Mouse (Mus musculus): ENCODE results near the gene Map4k3. TPM values are rescaled to one million over a fixed set of nuclear protein-coding genes. Genes with fewer than 3 reads are reported as not detected.

Gene Map4k3
- 21.4 and 36.5 TPM in 2 replicates for polyA plus RNA-seq (2014; fragmentation: Nextera tagmentation; extraction: Ambion mirVana)

DNA sequence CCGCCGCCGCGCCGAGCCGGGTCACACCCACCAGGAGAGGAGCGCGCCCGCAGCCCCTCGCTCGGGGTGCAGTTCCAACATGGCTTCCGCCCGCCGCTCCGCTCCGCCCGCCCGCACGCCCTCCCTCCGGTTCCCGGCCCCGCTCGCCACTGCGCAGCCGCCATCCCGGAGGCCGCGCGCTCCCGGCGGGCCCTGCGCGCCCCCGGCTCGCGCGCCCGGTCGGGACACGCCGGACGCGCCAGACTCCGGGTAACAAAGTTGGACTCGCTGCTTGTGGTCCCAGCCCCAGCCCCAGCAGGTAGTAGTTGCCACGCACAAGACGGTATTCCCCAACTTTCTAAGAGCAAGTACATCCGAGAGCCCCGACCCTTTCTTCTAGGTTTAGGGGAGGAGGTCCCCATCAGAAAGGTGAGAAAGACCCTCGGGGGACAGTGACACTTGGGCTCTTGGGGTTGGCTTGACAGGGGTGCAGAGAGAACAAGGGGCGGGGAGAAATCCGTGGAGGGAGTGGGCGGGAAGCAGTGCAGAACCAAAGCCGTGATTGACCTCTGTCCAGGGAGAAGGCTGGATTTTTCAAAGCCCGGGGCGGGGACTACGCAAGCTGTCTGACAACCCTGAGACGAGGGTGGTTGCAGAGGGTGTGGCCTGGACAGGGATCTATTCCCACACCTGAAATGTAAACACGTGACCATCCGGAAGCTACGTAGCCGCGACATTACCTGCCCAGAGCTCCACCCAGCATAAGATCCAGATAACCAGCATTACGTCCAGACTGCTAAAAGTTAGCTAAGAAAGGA, at the start of gene Map4k3:
Map4k3 (minus strand) TSS at position 424 of the 797 bp plus-strand sequence.
- under 1% methylated on average over 63 of the region's 64 CpGs for WGBS
- peak within 1 kb of the TSS; percentile 97 for H3K9ac ChIP-seq (ENCODE audit: low read depth, low read length)
- no peaks in the 10 kb centered on the region for H3K27me3 ChIP-seq (ENCODE audit: control insufficient read depth, insufficient read depth, low read length)
- H3K4me1 ChIP-seq (ENCODE audit: control insufficient read depth, insufficient read depth, low read length): peaks cover 15% of the 10 kb centered on the region
- peak within 1 kb of the TSS; percentile 87 for H3K4me3 ChIP-seq (ENCODE audit: low read length)
- H3K9me3 ChIP-seq (ENCODE audit: control insufficient read depth, low read length): no peaks in the 10 kb centered on the region
- H3K36me3 ChIP-seq (ENCODE audit: control insufficient read depth, insufficient read depth, low read length): no peaks in the 10 kb centered on the region
- ATAC-seq (ENCODE audit: low FRiP score, low TSS enrichment): peak; percentile 93
- peak within 1 kb of the TSS; percentile 97 for H3K27ac ChIP-seq (ENCODE audit: low read depth, low read length)
- peak within 1 kb of the TSS; percentile 75 for H3K4me2 ChIP-seq (replicated peaks; ENCODE audit: low read depth, low read length)

DNA sequence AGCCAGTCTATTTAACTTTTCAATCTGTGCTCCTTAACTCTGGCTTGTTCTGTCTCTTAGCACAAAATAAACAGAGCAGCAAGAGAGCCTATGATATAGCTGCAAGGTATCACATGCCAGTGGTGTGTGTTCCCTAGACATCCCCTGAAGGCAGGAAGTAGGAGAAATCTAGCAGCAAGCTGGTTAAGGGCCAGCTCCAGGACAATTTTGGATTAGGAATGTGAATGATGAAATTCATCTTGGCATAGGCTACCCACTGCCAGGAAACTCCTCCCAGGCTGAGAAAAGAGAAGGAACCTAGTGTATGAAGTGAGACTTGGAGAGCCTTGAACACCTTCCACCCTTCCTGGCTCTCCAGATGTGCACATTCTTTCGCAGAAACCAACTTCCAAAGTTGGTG, 49.3 kb upstream of the Map4k3 start:
- no peak for ATAC-seq (ENCODE audit: low FRiP score, low TSS enrichment)
- Histone ChIP-seq H3K4me2 (replicated peaks; ENCODE audit: low read depth, low read length) (no peak overlapping the region), H3K4me3 (ENCODE audit: low read length) (no peak overlapping the region), H3K4me1 (ENCODE audit: control insufficient read depth, insufficient read depth, low read length) (peaks cover 9% of the 10 kb centered on the region; the same call in 1 of the 2 replicates), H3K27me3 (ENCODE audit: control insufficient read depth, insufficient read depth, low read length) (no peaks in the 10 kb centered on the region), H3K36me3 (ENCODE audit: control insufficient read depth, insufficient read depth, low read length) (no peaks in the 10 kb centered on the region), H3K9me3 (ENCODE audit: control insufficient read depth, low read length) (no peaks in the 10 kb centered on the region), H3K9ac (ENCODE audit: low read depth, low read length) (no peak overlapping the region), H3K27ac (ENCODE audit: low read depth, low read length) (no peak overlapping the region)
- 93% methylated on average over 1 of the region's 1 CpGs for WGBS

DNA sequence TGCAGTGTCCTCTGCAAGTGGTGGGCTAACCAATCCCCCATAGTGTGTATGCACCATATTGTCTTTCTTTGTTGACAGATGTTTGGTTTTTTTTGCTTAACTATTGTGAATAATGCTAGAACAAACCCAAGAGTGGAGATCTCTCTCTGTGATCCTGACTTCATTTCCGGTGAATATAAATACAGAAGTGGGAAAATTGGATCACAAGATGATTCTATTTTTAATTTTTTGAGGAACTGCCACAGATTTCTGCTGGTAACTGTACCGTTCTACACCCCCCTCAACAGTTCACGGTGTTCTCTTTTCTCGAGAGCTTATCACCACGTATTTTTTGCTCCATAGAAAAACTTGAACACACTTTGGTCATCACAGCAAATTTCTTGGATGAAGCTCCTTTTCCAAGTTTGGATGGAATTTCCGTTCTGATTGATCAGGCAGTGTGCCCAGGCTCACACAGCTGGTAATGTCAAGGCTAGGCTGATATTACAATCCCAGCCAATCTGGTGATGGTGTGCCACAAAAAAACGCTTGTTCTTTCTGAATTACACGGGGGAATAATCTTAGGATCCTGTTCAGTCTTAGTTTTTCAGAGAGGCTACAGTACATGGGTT, 47.0 kb upstream of the Map4k3 start:
- H3K27ac ChIP-seq (ENCODE audit: low read depth, low read length): no peak overlapping the region
- H3K4me3 ChIP-seq (ENCODE audit: low read length): no peak overlapping the region
- no peaks in the 10 kb centered on the region for H3K27me3 ChIP-seq (ENCODE audit: control insufficient read depth, insufficient read depth, low read length)
- no peak overlapping the region for H3K4me2 ChIP-seq (replicated peaks; ENCODE audit: low read depth, low read length)
- ATAC-seq (ENCODE audit: low FRiP score, low TSS enrichment): no peak
- 83% methylated on average over 8 of the region's 8 CpGs for WGBS
- H3K4me1 ChIP-seq (ENCODE audit: control insufficient read depth, insufficient read depth, low read length): peaks cover 8% of the 10 kb centered on the region; the same call in 1 of the 2 replicates
- H3K36me3 ChIP-seq (ENCODE audit: control insufficient read depth, insufficient read depth, low read length): no peaks in the 10 kb centered on the region
- no peak overlapping the region for H3K9ac ChIP-seq (ENCODE audit: low read depth, low read length)
- H3K9me3 ChIP-seq (ENCODE audit: control insufficient read depth, low read length): no peaks in the 10 kb centered on the region

GRCm38 (mm10) chr17:80772545-80773453, 44.5 kb upstream of the Map4k3 start:
- Histone ChIP-seq H3K27ac (ENCODE audit: low read depth, low read length) (no peak overlapping the region), H3K9me3 (ENCODE audit: control insufficient read depth, low read length) (no peaks in the 10 kb centered on the region), H3K36me3 (ENCODE audit: control insufficient read depth, insufficient read depth, low read length) (no peaks in the 10 kb centered on the region), H3K27me3 (ENCODE audit: control insufficient read depth, insufficient read depth, low read length) (no peaks in the 10 kb centered on the region), H3K4me1 (ENCODE audit: control insufficient read depth, insufficient read depth, low read length) (0 out of 2 replicates have a peak, but pooled peaks cover 6% of the 10 kb centered on the region), H3K9ac (ENCODE audit: low read depth, low read length) (no peak overlapping the region), H3K4me2 (replicated peaks; ENCODE audit: low read depth, low read length) (peak overlapping the region; percentile 10; the same call in 1 of the 2 replicates), H3K4me3 (ENCODE audit: low read length) (no peak overlapping the region)
- ATAC-seq (ENCODE audit: low FRiP score, low TSS enrichment): no peak
- 46% methylated on average over 14 of the region's 14 CpGs for WGBS

GRCm38 (mm10) chr17:80770065-80770464, 41.8 kb upstream of the Map4k3 start:
- WGBS: 81% methylated on average over 1 of the region's 1 CpGs
- Histone ChIP-seq H3K36me3 (ENCODE audit: control insufficient read depth, insufficient read depth, low read length) (no peaks in the 10 kb centered on the region), H3K9ac (ENCODE audit: low read depth, low read length) (no peak overlapping the region), H3K4me3 (ENCODE audit: low read length) (no peak overlapping the region), H3K4me2 (replicated peaks; ENCODE audit: low read depth, low read length) (no peak overlapping the region), H3K27me3 (ENCODE audit: control insufficient read depth, insufficient read depth, low read length) (no peaks in the 10 kb centered on the region), H3K4me1 (ENCODE audit: control insufficient read depth, insufficient read depth, low read length) (0 out of 2 replicates have a peak, but pooled peaks cover 6% of the 10 kb centered on the region), H3K27ac (ENCODE audit: low read depth, low read length) (no peak overlapping the region), H3K9me3 (ENCODE audit: control insufficient read depth, low read length) (no peaks in the 10 kb centered on the region)
- ATAC-seq (ENCODE audit: low FRiP score, low TSS enrichment): no peak

- no peak overlapping the region for H3K27ac ChIP-seq (ENCODE audit: low read depth, low read length)
- no peaks in the 10 kb centered on the region for H3K27me3 ChIP-seq (ENCODE audit: control insufficient read depth, insufficient read depth, low read length)
- no peak overlapping the region for H3K4me2 ChIP-seq (replicated peaks; ENCODE audit: low read depth, low read length)
- H3K4me1 ChIP-seq (ENCODE audit: control insufficient read depth, insufficient read depth, low read length): no peaks in the 10 kb centered on the region
- H3K9me3 ChIP-seq (ENCODE audit: control insufficient read depth, low read length): no peaks in the 10 kb centered on the region
- no peak for ATAC-seq (ENCODE audit: low FRiP score, low TSS enrichment)
- no peaks in the 10 kb centered on the region for H3K36me3 ChIP-seq (ENCODE audit: control insufficient read depth, insufficient read depth, low read length)
- 42% methylated on average over 2 of the region's 2 CpGs for WGBS
- no peak overlapping the region for H3K4me3 ChIP-seq (ENCODE audit: low read length)
- H3K9ac ChIP-seq (ENCODE audit: low read depth, low read length): no peak overlapping the region
These were observed 36.9 kb upstream of the Map4k3 start for GRCm38 (mm10) chr17:80765204-80765603.

GRCm38 (mm10) chr17:80763065-80763681, 34.9 kb upstream of the Map4k3 start:
- Histone ChIP-seq H3K9me3 (ENCODE audit: control insufficient read depth, low read length) (no peaks in the 10 kb centered on the region), H3K27me3 (ENCODE audit: control insufficient read depth, insufficient read depth, low read length) (no peaks in the 10 kb centered on the region), H3K27ac (ENCODE audit: low read depth, low read length) (no peak overlapping the region), H3K36me3 (ENCODE audit: control insufficient read depth, insufficient read depth, low read length) (no peaks in the 10 kb centered on the region), H3K4me2 (replicated peaks; ENCODE audit: low read depth, low read length) (no peak overlapping the region), H3K4me1 (ENCODE audit: control insufficient read depth, insufficient read depth, low read length) (no peaks in the 10 kb centered on the region), H3K9ac (ENCODE audit: low read depth, low read length) (no peak overlapping the region), H3K4me3 (ENCODE audit: low read length) (no peak overlapping the region)
- no peak for ATAC-seq (ENCODE audit: low FRiP score, low TSS enrichment)
- WGBS: 72% methylated on average over 11 of the region's 11 CpGs

DNA sequence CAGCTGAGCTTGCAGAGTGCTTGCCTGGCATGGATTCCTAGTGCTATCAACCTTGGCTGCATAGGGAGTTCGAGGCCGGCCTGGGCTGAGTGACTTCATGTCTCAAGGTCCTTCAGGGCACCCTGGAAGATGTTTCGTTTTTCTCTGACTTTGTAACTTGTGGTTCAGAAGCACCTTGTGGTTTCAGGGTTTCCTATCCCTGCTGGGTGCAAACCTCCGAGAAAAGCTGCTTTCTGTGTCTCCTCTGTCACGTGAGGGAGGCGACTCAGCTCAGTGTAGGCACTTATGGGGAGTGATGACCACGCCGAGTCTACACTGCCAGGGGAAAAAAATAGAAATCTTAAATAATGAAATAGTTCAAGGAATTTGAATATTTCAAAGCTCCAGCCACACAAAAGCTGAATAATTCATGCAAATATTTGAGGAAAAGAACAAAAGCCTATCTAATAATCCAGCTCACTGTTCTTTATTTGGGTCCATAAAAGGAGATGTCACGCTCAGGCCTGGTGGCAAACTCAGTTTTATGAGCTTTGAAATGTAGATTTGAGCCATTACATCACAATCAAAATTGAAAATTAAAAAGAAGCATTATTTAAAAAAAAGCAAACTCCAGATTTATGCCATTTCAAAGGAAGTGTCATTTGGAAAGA, 34.2 kb upstream of the Map4k3 start:
- Histone ChIP-seq H3K4me2 (replicated peaks; ENCODE audit: low read depth, low read length) (no peak overlapping the region), H3K27me3 (ENCODE audit: control insufficient read depth, insufficient read depth, low read length) (no peaks in the 10 kb centered on the region), H3K9me3 (ENCODE audit: control insufficient read depth, low read length) (no peaks in the 10 kb centered on the region), H3K27ac (ENCODE audit: low read depth, low read length) (no peak overlapping the region), H3K4me1 (ENCODE audit: control insufficient read depth, insufficient read depth, low read length) (no peaks in the 10 kb centered on the region), H3K9ac (ENCODE audit: low read depth, low read length) (no peak overlapping the region), H3K36me3 (ENCODE audit: control insufficient read depth, insufficient read depth, low read length) (no peaks in the 10 kb centered on the region), H3K4me3 (ENCODE audit: low read length) (no peak overlapping the region)
- WGBS: 81% methylated on average over 9 of the region's 9 CpGs
- no peak for ATAC-seq (ENCODE audit: low FRiP score, low TSS enrichment)

Measured in kidney, embryonic 14.5 days (tissue).